Mouse (Mus musculus) embryonic fibroblast, embryonic 13.5 days (primary cell): ENCODE results near the gene Fam57b. TPM values are rescaled to one million over a fixed set of nuclear protein-coding genes. Genes with fewer than 3 reads are reported as not detected.
A peak's percentile ranks its signal among the peaks of the same experiment; 100 is the strongest.

Source experiments
- H3K27ac ChIP-seq: 2 replicates; pipeline ENCODE4 v1.5.1; 2012; ENCODE audit warnings: low read length, control low read depth, inconsistent platforms; ENCODE audit not compliant: insufficient read depth
- H3K4me1 ChIP-seq: 2 replicates; pipeline ENCODE4 v1.6.1; 2011; ENCODE audit warnings: low read length; ENCODE audit not compliant: control insufficient read depth, insufficient read depth
- H3K4me3 ChIP-seq: 2 replicates; pipeline ENCODE4 v1.5.1; 2011; ENCODE audit warnings: mild to moderate bottlenecking, control low read depth, low read length; ENCODE audit not compliant: insufficient read depth
- CTCF ChIP-seq: IDR thresholded peaks from 2 replicates; pipeline ENCODE4 v1.5.1; 2011; ENCODE audit warnings: mild to moderate bottlenecking, control low read depth, low read length, moderate library complexity, borderline replicate concordance; ENCODE audit not compliant: insufficient read depth
- POLR2A ChIP-seq: IDR thresholded peaks from 2 replicates; pipeline ENCODE4 v1.6.1; 2011; ENCODE audit warnings: low read depth, mild to moderate bottlenecking, control low read depth, low read length, moderate library complexity
- polyA plus RNA-seq: library from polyadenylated mRNA; stranded (reverse); fragments of >200 nt; gene quantifications from 2 replicates; pipeline ENCODE4 v1.2.4, GENCODE M21; 2011; ENCODE audit warnings: low read depth; ENCODE audit not compliant: missing spikeins, insufficient read length

Gene Fam57b
- polyA plus RNA-seq, 1 experiment = 1.2 TPM

DNA sequence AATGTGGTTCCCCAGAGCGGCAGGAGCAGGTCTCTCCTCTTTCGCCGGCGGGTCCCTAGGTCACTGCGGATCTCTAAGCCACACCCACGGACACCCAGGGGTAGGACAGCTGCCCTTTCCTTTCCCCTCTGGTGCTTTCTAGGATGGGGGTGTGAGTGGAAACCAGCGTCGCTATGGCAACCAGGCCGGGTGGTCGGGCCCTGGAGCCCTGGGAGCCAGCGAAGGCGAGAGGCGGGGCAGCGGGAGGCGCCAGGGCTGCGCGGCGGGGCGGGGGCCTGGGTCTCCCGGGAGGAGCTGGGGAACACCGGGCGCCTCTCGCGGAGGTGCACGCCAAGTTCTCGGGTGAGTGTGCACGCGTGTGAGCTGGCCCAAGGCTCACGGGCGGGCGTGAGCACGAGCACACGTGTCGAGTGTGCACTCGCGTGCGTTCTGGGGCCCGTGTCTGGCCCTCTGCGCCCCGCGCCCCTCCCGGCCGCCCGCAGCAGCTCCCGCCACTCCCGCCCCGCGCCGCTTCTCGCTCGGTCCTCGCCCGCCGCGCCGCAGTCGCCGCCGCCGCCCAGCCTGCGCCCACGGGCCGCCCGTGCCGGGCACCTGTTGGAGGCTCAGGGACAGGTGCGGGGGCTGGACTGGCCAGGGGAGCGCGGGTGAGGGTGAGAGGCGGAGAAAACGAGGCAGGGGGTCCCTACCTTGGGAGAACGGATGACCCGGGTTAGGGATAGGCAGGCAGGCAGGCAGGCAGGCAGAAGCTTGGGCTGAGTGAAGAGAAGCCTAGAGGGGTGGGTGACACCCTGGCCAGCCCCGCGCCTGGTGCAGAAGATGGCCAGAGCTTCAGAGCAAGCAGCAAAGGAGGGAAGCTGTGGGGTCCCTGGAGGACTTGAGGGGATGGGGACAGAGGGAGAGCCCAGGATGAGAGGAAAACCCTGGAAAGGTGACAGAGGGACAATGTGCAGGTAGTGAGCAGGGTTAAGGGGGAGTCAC is 50.2 kb downstream of the Fam57b start:
- no peak overlapping the region for H3K27ac ChIP-seq
- no peaks in the 10 kb centered on the region for H3K4me1 ChIP-seq
- no peak overlapping the region for H3K4me3 ChIP-seq
- no peak for TF ChIP-seq POLR2A
- no peak for TF ChIP-seq CTCF

DNA sequence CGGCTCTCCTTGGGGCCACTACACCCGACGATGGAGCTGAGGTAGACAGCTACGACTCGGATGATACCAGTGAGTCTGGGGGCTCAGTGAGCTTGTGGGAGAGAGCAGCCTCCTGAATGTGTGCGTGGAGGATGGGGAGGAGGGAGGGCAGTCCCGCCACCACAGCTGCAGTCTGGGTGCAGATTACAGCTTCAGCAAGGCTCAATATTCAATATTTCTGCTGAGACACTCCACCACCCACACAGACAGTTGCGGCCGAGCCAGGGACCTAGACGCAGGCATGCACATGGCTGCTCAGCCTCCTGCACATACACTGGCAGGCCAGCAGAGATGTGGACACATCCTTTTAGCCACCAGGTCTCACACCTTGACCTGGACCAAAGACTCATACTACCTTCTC is 51.3 kb downstream of the Fam57b start:
- H3K4me3 ChIP-seq = no peak overlapping the region

DNA sequence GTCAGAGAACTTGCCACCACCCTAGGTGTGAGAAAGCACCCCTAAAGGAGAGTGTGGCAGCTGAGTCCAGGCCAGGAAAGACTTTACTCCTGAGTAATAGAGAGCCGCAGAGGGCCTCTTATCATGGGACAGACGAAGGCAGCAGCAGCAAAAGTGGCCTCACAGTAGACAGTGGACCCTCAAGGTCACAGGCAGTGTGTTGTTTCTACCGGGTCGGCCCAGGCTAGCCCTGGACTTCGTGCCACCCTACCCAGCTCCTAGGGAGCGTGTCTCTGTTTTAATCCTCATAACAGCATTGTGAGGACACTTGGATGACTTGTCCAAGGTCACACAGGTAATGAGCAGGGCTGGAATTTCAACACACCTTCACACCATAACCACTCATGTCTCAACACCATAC is 52.7 kb downstream of the Fam57b start:
- H3K27ac ChIP-seq = no peak overlapping the region
- H3K4me3 ChIP-seq = no peak overlapping the region
- no peaks in the 10 kb centered on the region for H3K4me1 ChIP-seq
- no peak for TF ChIP-seq CTCF
- TF ChIP-seq POLR2A = no peak

More for the DNA sequence above, 51.3 kb downstream of the Fam57b start:
- TF ChIP-seq CTCF (no peak), POLR2A (no peak)
- no peak overlapping the region for H3K27ac ChIP-seq
- H3K4me1 ChIP-seq = no peaks in the 10 kb centered on the region

DNA sequence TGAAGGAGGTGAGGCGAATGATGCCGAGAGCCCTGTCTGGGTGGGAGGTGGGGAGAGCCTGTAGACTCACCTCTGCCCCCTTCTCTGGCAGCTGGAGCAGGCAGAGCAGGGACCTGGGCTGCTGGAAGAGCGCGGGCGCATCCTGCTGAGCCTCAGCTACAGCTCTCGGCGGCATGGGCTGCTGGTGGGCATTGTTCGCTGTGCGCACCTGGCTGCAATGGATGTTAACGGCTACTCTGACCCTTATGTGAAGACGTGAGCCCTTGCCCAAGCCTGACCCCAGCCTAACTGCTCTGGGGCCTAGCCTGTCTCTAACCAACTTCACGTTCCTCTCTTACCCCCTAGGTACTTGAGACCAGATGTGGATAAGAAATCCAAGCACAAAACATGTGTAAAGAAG is 53.7 kb downstream of the Fam57b start:
- TF ChIP-seq CTCF (no peak), POLR2A (0 out of 2 replicates have a peak, but pooled peaks have one; percentile 20)
- Histone ChIP-seq H3K4me3 (no peak overlapping the region), H3K27ac (no peak overlapping the region)

DNA sequence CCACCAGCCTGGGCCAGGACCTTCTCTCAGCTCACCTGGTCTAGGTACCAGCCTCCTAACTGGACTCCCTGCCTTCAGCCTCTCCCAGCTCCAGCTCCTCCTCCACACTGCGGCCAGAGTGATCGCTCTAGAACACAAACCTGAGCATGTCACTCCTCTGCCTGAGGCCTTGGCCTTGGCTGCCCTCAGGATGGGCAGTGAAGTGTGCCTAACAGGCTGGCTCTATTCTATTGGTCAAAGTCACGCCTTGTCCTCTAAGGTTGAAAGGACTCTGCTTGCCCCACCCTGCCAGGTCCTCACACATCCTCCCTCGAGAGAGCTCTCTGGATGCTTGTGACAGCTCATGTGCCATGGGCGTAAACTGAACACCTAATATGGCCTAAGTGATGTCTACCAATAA is 56.0 kb downstream of the Fam57b start:
- TF ChIP-seq CTCF (no peak), POLR2A (no peak)

More for the DNA sequence above, 53.7 kb downstream of the Fam57b start:
- H3K4me1 ChIP-seq = no peaks in the 10 kb centered on the region

DNA sequence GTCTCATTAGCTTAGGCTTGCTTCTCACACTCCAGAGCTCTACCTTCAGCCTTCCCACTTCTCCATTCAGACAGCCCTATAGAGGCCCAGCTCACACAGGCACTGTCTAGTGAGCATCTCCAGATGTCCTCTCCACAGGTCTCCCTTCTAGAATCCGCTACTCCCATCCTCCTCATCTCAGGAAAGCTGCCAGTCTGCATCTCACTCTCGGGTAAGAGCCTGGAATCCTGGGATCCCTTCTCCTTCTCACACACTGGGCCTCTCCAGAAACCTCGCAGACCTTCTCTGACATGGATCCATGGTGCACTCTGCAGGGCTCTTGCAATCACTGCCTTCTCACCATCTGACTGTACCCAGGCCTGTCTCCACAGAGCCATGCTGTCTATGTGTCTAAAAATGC is 58.2 kb downstream of the Fam57b start:
- Histone ChIP-seq H3K4me1 (no peaks in the 10 kb centered on the region), H3K4me3 (no peak overlapping the region), H3K27ac (no peak overlapping the region)
- TF ChIP-seq CTCF (no peak), POLR2A (no peak)

More for the DNA sequence above, 56.0 kb downstream of the Fam57b start:
- Histone ChIP-seq H3K4me3 (no peak overlapping the region), H3K4me1 (no peaks in the 10 kb centered on the region), H3K27ac (no peak overlapping the region)

DNA sequence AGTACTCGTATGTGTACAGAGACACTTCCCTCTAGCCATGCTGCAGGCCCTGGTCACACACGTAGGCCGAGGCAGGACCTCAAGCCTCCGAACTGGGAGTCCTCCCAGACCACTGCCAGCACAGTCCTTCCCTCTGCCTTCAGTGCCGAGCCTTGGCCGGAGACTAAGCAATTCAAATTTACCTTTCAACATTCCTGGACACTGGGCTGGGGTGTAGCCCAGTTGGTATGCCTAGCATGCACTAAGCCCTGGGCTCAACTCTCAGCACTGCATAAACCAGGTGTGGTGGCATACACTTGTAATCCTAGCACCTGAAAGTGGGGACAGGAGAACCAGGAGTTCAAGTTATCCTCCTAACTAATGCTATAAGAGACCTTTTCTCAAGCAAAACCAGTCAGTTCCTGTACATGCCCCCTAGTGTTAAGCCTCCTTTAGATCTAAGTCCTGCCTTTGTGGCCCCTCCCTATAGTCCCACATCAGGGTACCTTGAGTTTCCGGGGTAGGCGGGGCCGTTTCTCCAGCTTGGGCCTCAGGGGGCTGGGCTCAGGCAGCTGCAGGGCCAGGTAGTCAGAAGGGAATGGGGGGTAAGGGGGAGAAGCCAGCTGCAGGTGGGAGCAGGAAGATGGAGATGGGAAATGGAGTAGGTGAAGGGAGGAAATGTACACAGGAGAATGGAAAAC is 59.4 kb downstream of the Fam57b start:
- no peaks in the 10 kb centered on the region for H3K4me1 ChIP-seq
- no peak overlapping the region for H3K27ac ChIP-seq
- no peak for TF ChIP-seq CTCF
- H3K4me3 ChIP-seq = no peak overlapping the region

DNA sequence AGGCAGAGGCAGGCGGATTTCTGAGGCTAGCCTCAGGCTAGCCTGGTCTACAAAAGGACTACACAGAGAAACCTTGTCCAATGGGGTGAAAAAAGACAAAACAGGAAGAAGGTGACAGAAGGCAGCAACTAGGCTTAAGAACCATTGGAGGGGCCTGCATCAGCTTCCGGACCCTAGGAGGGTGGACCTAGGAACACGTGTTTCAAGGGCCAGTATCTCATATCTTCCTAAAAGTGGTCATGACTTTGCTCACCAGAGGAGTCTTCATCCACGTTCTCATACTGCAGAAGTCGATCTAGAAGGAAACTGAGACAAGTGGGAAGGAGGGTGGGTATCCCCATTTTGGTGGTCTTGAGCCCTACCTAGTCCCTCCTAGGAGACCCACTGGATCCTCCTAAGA is 63.5 kb downstream of the Fam57b start:
- no peak overlapping the region for H3K27ac ChIP-seq
- TF ChIP-seq CTCF (no peak), POLR2A (no peak)
- H3K4me1 ChIP-seq = no peaks in the 10 kb centered on the region

DNA sequence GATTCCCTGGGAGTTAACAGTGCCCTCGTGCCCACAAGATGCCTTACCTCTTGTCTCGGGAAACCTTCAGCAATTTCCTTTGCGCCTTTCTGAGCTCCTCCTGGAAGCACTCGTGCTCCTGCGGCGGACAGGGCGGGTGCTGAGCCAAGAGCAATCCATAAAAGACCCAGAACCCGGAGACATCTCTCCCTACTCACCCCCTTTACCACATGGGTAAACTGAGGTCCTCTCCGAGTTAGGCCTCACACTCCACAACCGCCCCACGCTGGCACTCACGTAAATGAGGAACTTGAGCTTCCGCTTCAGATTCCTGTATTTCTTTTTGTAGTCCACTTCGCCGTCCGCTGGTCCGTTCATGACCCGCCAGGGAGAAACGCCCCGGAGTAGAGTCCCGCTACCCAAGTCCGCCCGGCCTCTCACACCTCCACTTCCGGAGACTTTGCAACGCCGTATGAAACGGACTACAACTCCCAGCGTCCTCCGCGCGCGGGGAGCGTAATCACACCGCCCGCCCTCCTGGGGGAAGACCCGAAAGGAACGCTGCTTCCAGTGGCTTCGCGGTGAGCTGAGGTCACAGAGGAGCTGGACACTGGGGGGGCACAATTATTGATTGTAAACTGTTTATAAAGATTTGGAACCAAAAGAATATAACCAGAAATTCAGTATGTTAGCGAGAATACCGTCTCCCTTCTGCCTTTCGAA is 64.1 kb downstream of the Fam57b start, which contains the start of gene Hirip3:
Hirip3 (plus strand) TSS at position 544 of the 702 bp plus-strand sequence.
- Histone ChIP-seq H3K4me3 (peak within 1 kb of the TSS; percentile 72), H3K4me1 (no peaks in the 10 kb centered on the region), H3K27ac (peak within 1 kb of the TSS; percentile 51)
- TF ChIP-seq CTCF (no peak), POLR2A (peak; percentile 81)

More for the DNA sequence above, 63.5 kb downstream of the Fam57b start:
- H3K4me3 ChIP-seq = peak overlapping the region; percentile 72
